Mouse (Mus musculus) frontal cortex, adult (tissue): ENCODE data around the gene Xpnpep1.
A peak's percentile ranks its signal among the peaks of the same experiment; 100 is the strongest.

Source experiments
- ATAC-seq: cut with Nextera tagmentation; 2 replicates; pipeline ENCODE4 v1.9.2; 2017; ENCODE audit warnings: mild to moderate bottlenecking, moderate library complexity, mixed read lengths; ENCODE audit not compliant: low TSS enrichment

Xpnpep1 gene

GRCm38 (mm10) chr19:53002166-53003095 lies 37.6 kb downstream of the Xpnpep1 start:
- ATAC-seq, result no peak

GRCm38 (mm10) chr19:52992880-52993440 lies 47.1 kb downstream of the Xpnpep1 start:
- peak; percentile 96 for ATAC-seq

- ATAC-seq, result peak; percentile 73
Measured at GRCm38 (mm10) chr19:52991924-52992323, 48.1 kb downstream of the Xpnpep1 start.

- peak; percentile 86 for ATAC-seq
Measured at GRCm38 (mm10) chr19:52979020-52979711, 60.8 kb downstream of the Xpnpep1 start.

GRCm38 (mm10) chr19:52975564-52976185 lies 64.3 kb downstream of the Xpnpep1 start:
- peak; percentile 81 for ATAC-seq

GRCm38 (mm10) chr19:52966339-52966738 lies 73.7 kb downstream of the Xpnpep1 start:
- ATAC-seq, result peak; percentile 74

GRCm38 (mm10) chr19:52962745-52963144 lies 77.3 kb downstream of the Xpnpep1 start:
- no peak for ATAC-seq

- peak; percentile 81 for ATAC-seq
Measured at GRCm38 (mm10) chr19:52922678-52923495, 117.1 kb downstream of the Xpnpep1 start.

- no peak for ATAC-seq
Measured at GRCm38 (mm10) chr19:52904182-52904581, 135.8 kb downstream of the Xpnpep1 start.

- no peak; the same call in 1 of the 2 replicates for ATAC-seq
Measured at GRCm38 (mm10) chr19:52891807-52892442, 148.1 kb downstream of the Xpnpep1 start.
